Mouse (Mus musculus) midbrain, embryonic 13.5 days (tissue): ENCODE results near the gene Samd4. TPM values are rescaled to one million over a fixed set of nuclear protein-coding genes. Genes with fewer than 3 reads are reported as not detected.

Experiments
- ATAC-seq: fragments of 200-750 bp; cut with Nextera tagmentation; 2 replicates; pipeline ENCODE4 v1.8.0; 2017; ENCODE audit warnings: mild to moderate bottlenecking, moderate TSS enrichment, moderate library complexity
- H3K27ac ChIP-seq: fragments of 300-500 bp; sonication (generic); 2 replicates; pipeline ENCODE4 v1.5.1; 2015; ENCODE audit warnings: inconsistent platforms, mild to moderate bottlenecking, moderate library complexity
- H3K27me3 ChIP-seq: fragments of 300-500 bp; sonication (generic); 2 replicates; pipeline ENCODE4 v1.6.1; 2015; ENCODE audit warnings: mild to moderate bottlenecking, inconsistent platforms
- H3K36me3 ChIP-seq: fragments of 300-500 bp; sonication (generic); 2 replicates; pipeline ENCODE4 v1.6.1; 2015; ENCODE audit warnings: mild to moderate bottlenecking, inconsistent platforms
- H3K4me1 ChIP-seq: fragments of 300-500 bp; sonication (generic); replicated peaks from 2 replicates; pipeline ENCODE4 v1.6.1; 2015; ENCODE audit warnings: inconsistent platforms
- H3K4me2 ChIP-seq: fragments of 300-500 bp; sonication (generic); replicated peaks from 2 replicates; pipeline ENCODE4 v1.6.1; 2015; ENCODE audit warnings: moderate library complexity, mild to moderate bottlenecking, inconsistent platforms
- H3K4me3 ChIP-seq: fragments of 300-500 bp; sonication (generic); replicated peaks from 2 replicates; pipeline ENCODE4 v1.5.1; 2015; ENCODE audit warnings: mild to moderate bottlenecking, inconsistent platforms
- H3K9ac ChIP-seq: fragments of 300-500 bp; sonication (generic); replicated peaks from 2 replicates; pipeline ENCODE4 v1.6.1; 2015; ENCODE audit warnings: mild to moderate bottlenecking, inconsistent platforms
- H3K9me3 ChIP-seq: fragments of 300-500 bp; sonication (generic); 2 replicates; pipeline ENCODE4 v1.6.1; 2016; ENCODE audit warnings: mild to moderate bottlenecking, inconsistent platforms
- WGBS: fragments of 180-500 bp; shearing (Covaris S2); methylation state at CpG from one replicate; pipeline ENCODE4 v1.1.7; 2015; 5-methylcytosine and 5-hydroxymethylcytosine counted together
- polyA plus RNA-seq: library from polyadenylated mRNA; unstranded; fragments of >200 nt; fragmentation: Nextera tagmentation; extraction: Ambion mirVana; gene quantifications from 2 replicates; pipeline ENCODE4 v1.2.1, GENCODE M21; 2015

Gene Samd4
- 3.3 and 4.3 TPM in 2 replicates for polyA plus RNA-seq

GRCm38 (mm10) chr14:46882431-46883067 is at the start of gene Samd4:
Samd4 (plus strand) TSS chr14:46882854.
- WGBS = 1% methylated on average over 44 of the region's 54 CpGs
- Histone ChIP-seq H3K4me2 (peak within 1 kb of the TSS; percentile 98), H3K36me3 (no peaks in the 10 kb centered on the region), H3K9me3 (no peaks in the 10 kb centered on the region), H3K27ac (peak within 1 kb of the TSS; percentile 67), H3K27me3 (peaks cover 11% of the 10 kb centered on the region), H3K4me3 (peak within 1 kb of the TSS; percentile 67), H3K9ac (peak within 1 kb of the TSS; percentile 70), H3K4me1 (peaks cover 33% of the 10 kb centered on the region)
- peak; percentile 62 for ATAC-seq

- no peaks in the 10 kb centered on the region for H3K9me3 ChIP-seq
- ATAC-seq = no peak
These were observed 43.3 kb upstream of the Samd4 start for GRCm38 (mm10) chr14:46839326-46839725.

GRCm38 (mm10) chr14:46845706-46846105 is 36.9 kb upstream of the Samd4 start:
- Histone ChIP-seq H3K9me3 (no peaks in the 10 kb centered on the region), H3K4me2 (no peak overlapping the region), H3K9ac (no peak overlapping the region), H3K4me1 (no peaks in the 10 kb centered on the region), H3K36me3 (peaks cover 30% of the 10 kb centered on the region), H3K27me3 (no peaks in the 10 kb centered on the region), H3K4me3 (no peak overlapping the region), H3K27ac (no peak overlapping the region)
- WGBS = 94% methylated on average over 11 of the region's 11 CpGs
- no peak for ATAC-seq

More at GRCm38 (mm10) chr14:46839326-46839725, 43.3 kb upstream of the Samd4 start:
- WGBS = 68% methylated on average over 4 of the region's 4 CpGs
- H3K27me3 ChIP-seq = no peaks in the 10 kb centered on the region
- H3K27ac ChIP-seq = no peak overlapping the region
- peaks cover 28% of the 10 kb centered on the region for H3K36me3 ChIP-seq
- no peak overlapping the region for H3K9ac ChIP-seq
- H3K4me1 ChIP-seq = no peaks in the 10 kb centered on the region
- H3K4me3 ChIP-seq = no peak overlapping the region
- H3K4me2 ChIP-seq = no peak overlapping the region

- Histone ChIP-seq H3K27ac (no peak overlapping the region), H3K4me2 (no peak overlapping the region), H3K4me1 (no peaks in the 10 kb centered on the region), H3K9ac (no peak overlapping the region), H3K36me3 (peaks cover 11% of the 10 kb centered on the region), H3K27me3 (no peaks in the 10 kb centered on the region), H3K9me3 (no peaks in the 10 kb centered on the region), H3K4me3 (no peak overlapping the region)
- 93% methylated on average over 4 of the region's 4 CpGs for WGBS
- ATAC-seq = no peak
These were observed 34.5 kb upstream of the Samd4 start for GRCm38 (mm10) chr14:46848063-46848590.

- Histone ChIP-seq H3K4me3 (no peak overlapping the region), H3K9ac (no peak overlapping the region), H3K27me3 (no peaks in the 10 kb centered on the region), H3K9me3 (no peaks in the 10 kb centered on the region), H3K4me2 (no peak overlapping the region), H3K36me3 (peaks cover 13% of the 10 kb centered on the region), H3K27ac (no peak overlapping the region), H3K4me1 (no peaks in the 10 kb centered on the region)
- 88% methylated on average over 5 of the region's 5 CpGs for WGBS
- no peak for ATAC-seq
These were observed 33.9 kb upstream of the Samd4 start for GRCm38 (mm10) chr14:46848736-46849135.

- Histone ChIP-seq H3K9me3 (no peaks in the 10 kb centered on the region), H3K9ac (no peak overlapping the region), H3K4me1 (no peaks in the 10 kb centered on the region), H3K36me3 (peaks cover 14% of the 10 kb centered on the region), H3K4me2 (no peak overlapping the region), H3K27me3 (no peaks in the 10 kb centered on the region), H3K27ac (no peak overlapping the region), H3K4me3 (no peak overlapping the region)
- 96% methylated on average over 1 of the region's 1 CpGs for WGBS
- ATAC-seq = no peak
These were observed 32.9 kb upstream of the Samd4 start for GRCm38 (mm10) chr14:46849769-46850168.

- no peak for ATAC-seq
- Histone ChIP-seq H3K4me1 (no peaks in the 10 kb centered on the region), H3K4me3 (no peak overlapping the region), H3K27ac (no peak overlapping the region), H3K4me2 (no peak overlapping the region), H3K9me3 (no peaks in the 10 kb centered on the region), H3K9ac (no peak overlapping the region), H3K27me3 (no peaks in the 10 kb centered on the region), H3K36me3 (peaks cover 18% of the 10 kb centered on the region)
- WGBS = 93% methylated on average over 11 of the region's 11 CpGs
These were observed 29.0 kb upstream of the Samd4 start for GRCm38 (mm10) chr14:46853677-46854076.

GRCm38 (mm10) chr14:46862922-46863321 is 19.7 kb upstream of the Samd4 start:
- Histone ChIP-seq H3K27me3 (no peaks in the 10 kb centered on the region), H3K9ac (no peak overlapping the region), H3K27ac (no peak overlapping the region), H3K4me2 (no peak overlapping the region), H3K9me3 (no peaks in the 10 kb centered on the region), H3K4me3 (no peak overlapping the region), H3K36me3 (0 out of 2 replicates have a peak, but pooled peaks cover 3% of the 10 kb centered on the region), H3K4me1 (no peaks in the 10 kb centered on the region)
- 94% methylated on average over 5 of the region's 5 CpGs for WGBS
- ATAC-seq = no peak

- WGBS = 5% methylated on average over 10 of the region's 10 CpGs
- no peak for ATAC-seq
- Histone ChIP-seq H3K27me3 (peaks cover 11% of the 10 kb centered on the region), H3K4me1 (peaks cover 28% of the 10 kb centered on the region), H3K4me2 (0 out of 2 replicates have a peak overlapping the region, but pooled peaks have one; percentile 98), H3K27ac (no peak overlapping the region), H3K9ac (no peak overlapping the region), H3K36me3 (no peaks in the 10 kb centered on the region), H3K9me3 (no peaks in the 10 kb centered on the region), H3K4me3 (no peak overlapping the region)
These were observed 1.7 kb upstream of the Samd4 start for GRCm38 (mm10) chr14:46880935-46881334.

- ATAC-seq = 0 out of 2 replicates have a peak, but pooled peaks have one; percentile 1
- peaks cover 33% of the 10 kb centered on the region for H3K4me1 ChIP-seq
- H3K27ac ChIP-seq = peak overlapping the region; percentile 30
- peak overlapping the region; percentile 70 for H3K9ac ChIP-seq
- no peaks in the 10 kb centered on the region for H3K9me3 ChIP-seq
- H3K4me3 ChIP-seq = peak overlapping the region; percentile 67
- H3K36me3 ChIP-seq = no peaks in the 10 kb centered on the region
- WGBS = 5% methylated on average over 37 of the region's 40 CpGs
- H3K4me2 ChIP-seq = peak overlapping the region; percentile 98
- peaks cover 11% of the 10 kb centered on the region for H3K27me3 ChIP-seq
These were observed 848 bp upstream of the Samd4 start for GRCm38 (mm10) chr14:46881581-46882430.

GRCm38 (mm10) chr14:46883068-46883870 is 615 bp downstream of the Samd4 start:
- Histone ChIP-seq H3K27ac (peak overlapping the region; percentile 67), H3K9ac (peak overlapping the region; percentile 70), H3K4me2 (peak overlapping the region; percentile 98), H3K4me3 (peak overlapping the region; percentile 67), H3K9me3 (no peaks in the 10 kb centered on the region), H3K36me3 (no peaks in the 10 kb centered on the region), H3K4me1 (peaks cover 33% of the 10 kb centered on the region), H3K27me3 (peaks cover 11% of the 10 kb centered on the region)
- peak; percentile 31 for ATAC-seq
- WGBS = 1% methylated on average over 63 of the region's 70 CpGs
